Mouse (Mus musculus) c-Kit-positive CD71-positive TER-119-negative erythroid progenitor cells, embryonic 14.5 days (primary cell): ENCODE data around the gene Zfp429.
"Not testable (repeated sequence)": the region's sequence is repeated elsewhere in the genome, so short reads cannot be mapped to it uniquely, and the experiment has no call there.

ENCODE experiments used
- DNase-seq: peaks from one replicate; pipeline ENCODE4 v3.0.0-alpha.2; 2013; ENCODE audit warnings: low read depth

Zfp429 gene

GRCm38 (mm10) chr13:67399183-67399903 lies at the start of gene Zfp429:
Zfp429 (minus strand) TSS chr13:67399819.
- peak; percentile 69 for DNase-seq

- DNase-seq, result not testable (repeated sequence)
These were observed 37.5 kb upstream of the Zfp429 start for GRCm38 (mm10) chr13:67437095-67437494.

GRCm38 (mm10) chr13:67428116-67428515 lies 28.5 kb upstream of the Zfp429 start:
- DNase-seq, result no peak

DNA sequence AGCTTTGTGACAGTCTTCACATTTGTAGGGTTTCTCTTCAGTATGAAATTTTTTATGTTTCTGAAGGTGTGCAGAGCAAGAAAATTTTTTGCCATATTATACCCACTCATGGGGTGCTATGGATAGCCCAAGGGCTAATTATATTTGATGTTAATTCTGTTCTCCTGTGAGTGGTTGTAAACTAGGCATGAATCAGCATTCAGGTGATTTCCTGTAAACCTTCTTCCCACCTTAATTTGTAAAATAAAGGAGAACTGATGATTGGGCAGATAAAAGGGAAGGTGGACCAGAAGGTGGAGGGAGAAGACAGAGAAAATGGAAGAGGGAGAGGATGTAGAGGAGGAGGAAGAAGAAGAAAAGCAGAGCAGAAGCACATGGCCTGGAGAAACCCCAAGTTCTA lies 26.1 kb upstream of the Zfp429 start:
- not testable (repeated sequence) for DNase-seq

DNA sequence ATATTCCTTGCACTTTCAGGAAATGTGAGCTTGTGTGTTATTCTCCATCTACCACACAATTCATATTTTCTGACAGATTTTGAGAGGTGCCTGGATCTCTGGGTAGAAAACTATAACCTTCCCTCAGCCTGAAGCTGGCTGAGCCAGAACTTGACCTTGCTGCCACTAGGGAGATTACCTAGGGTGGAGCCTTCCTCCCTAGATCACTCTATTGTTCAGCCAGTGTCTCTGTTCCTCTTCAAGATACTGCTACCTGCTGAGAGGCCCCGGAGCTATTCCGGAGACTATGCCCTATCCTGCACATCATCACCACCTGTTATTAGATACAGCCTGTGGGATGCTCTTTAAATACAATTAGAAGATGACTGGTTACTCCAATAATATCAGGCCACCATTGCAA lies 22.9 kb upstream of the Zfp429 start:
- DNase-seq, result not testable (repeated sequence)

- peak; percentile 48 for DNase-seq
These were observed 21.7 kb upstream of the Zfp429 start, which contains the start of gene Zfp459 for GRCm38 (mm10) chr13:67421207-67421857. Zfp459 (minus strand) TSS chr13:67421418.

GRCm38 (mm10) chr13:67420558-67421206 lies 21.1 kb upstream of the Zfp429 start:
- no peak for DNase-seq

- no peak for DNase-seq
These were observed 17.2 kb upstream of the Zfp429 start for GRCm38 (mm10) chr13:67416811-67417210.

DNA sequence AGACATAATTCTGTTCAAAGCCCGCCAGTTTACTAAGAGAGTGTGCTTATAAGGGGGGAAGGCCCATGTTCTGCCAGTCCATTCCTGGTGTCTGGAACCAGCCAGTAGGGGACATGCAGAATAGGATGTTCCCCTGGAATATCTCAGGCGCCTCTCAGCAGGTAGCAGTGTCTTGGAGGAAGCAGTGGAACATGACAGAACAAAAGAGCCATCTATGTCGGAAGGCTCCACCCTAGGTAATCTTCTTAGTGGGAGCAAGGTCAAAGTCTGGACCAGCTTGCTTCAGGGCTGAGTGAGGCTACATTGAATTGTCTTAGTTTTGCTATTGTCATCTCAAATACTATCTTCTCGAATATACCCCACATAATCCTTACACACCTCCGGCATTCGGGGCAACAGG lies 16.1 kb upstream of the Zfp429 start:
- no peak for DNase-seq

- DNase-seq, result not testable (repeated sequence)
These were observed 14.0 kb upstream of the Zfp429 start for GRCm38 (mm10) chr13:67413634-67414033.

DNA sequence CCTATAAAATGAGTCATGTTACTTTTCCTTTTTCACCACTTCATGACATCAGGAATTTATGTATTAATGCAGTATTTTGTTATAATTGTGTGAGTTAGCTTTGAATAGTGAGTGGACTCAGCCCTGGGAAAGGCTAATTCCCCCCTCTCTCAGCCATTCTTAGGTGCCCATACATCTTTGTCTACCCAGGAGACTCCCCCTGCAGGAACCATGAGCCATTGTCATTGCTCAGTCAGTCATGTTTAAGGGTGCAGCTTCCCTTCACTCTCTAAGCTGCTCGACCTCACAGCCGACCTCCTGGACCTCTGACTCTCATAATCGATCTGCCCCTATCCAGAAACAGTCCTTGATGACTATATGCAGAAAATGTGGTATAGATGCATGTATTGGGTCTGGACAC lies 23.4 kb downstream of the Zfp429 start:
- DNase-seq, result not testable (repeated sequence)

GRCm38 (mm10) chr13:67375050-67375911 lies 24.3 kb downstream of the Zfp429 start, which contains the start of the genes Gm28041 and Zfp456:
Gm28041 (minus strand) TSS chr13:67375733.
Zfp456 (minus strand) TSS chr13:67375810.
- DNase-seq, result peak; percentile 82

DNA sequence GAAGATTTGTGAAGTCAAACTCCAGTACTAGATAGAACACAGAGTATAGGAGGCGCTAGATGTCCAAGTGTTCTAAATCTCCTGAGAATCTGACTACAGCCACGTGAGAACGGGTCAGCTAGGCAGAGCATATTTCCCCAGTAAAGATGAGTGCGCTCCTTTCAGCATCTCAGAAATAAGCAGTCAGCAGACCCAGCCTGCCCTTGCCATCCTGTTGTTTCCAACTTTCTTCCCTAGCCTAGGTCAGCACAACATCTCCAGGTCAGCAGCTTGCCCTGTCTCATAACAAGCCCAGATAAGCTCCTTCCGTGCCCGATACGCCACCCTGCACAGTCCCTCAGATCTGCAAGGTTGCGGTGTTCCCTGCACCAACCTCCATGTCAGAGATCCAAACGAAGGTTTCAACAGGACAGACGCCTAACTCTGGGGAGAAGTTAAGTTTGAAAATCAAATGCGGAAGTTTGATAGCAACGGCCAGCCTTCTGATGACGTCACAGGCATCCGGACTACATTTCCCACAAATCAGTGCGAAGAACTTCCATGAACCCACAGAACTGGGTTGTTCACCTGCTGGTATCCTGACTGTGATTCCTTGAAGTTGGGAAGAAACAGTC lies 39.4 kb downstream of the Zfp429 start, which contains the start of the genes Gm28044 and Zfp953:
Gene Gm28044, minus strand, starts transcription at position 406 of the 614 bp plus-strand sequence.
Gene Zfp953, minus strand, starts transcription at position 475 of the 614 bp plus-strand sequence.
- peak; percentile 87 for DNase-seq

- no peak for DNase-seq
These were observed 47.8 kb downstream of the Zfp429 start for GRCm38 (mm10) chr13:67351854-67352253.

- no peak for DNase-seq
These were observed 56.2 kb downstream of the Zfp429 start for GRCm38 (mm10) chr13:67343422-67343821.
